Comparison of ENCODE assay signal across 10 mouse cellular contexts in the genomic region with DNA sequence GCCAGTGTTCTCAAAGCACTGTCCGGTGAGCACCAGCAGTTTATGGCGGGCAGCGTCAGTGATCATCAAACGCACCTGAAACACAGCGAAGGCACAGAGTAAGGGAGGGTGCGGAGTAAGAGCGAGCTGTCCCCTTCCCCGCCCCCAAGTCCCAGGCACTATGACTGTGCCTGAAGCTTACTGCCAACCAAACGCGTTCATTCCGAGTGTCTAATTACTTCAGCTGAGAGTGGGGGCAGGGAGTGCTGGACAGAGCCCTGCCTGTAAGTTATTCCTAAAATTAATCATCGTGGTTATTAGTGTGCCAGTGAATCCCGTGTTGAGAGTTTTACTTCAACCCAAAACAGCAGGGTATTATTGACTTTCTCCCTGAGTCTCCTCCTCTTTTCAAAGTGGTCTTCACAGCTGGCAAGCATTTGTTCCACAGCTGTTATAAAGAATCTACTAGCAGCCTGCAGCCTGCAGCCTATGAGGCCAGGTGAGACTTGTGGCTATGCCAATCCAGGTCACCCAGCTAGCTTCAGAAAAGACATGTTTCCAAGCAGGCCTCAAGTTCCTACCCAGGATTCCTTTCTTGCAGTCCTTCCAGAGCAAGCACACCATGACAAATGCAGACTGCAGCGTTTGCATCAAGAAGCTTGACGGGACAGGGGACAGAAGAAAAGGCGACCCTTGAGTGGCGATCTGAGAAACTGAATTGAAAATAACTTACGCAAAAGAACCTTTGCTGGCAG.
DNase-seq lines count a peak whose midpoint lies in the region; ATAC-seq lines count a peak whose summit lies in the region.
"Had no signal": no experiment of that assay in that cellular context is flagged by ENCODE, and none has a peak within 500 bp of the region (broad histone marks: within the 10 kb centered on the region; RNA-seq: fewer than 3 reads in every experiment).

No protein-coding gene starts in this region.

- H3K9me3 ChIP-seq in forebrain, embryonic 16.5 days (ENCODE audit: control insufficient read depth, low read length): no peaks in the 10 kb centered on the region
- H3K9me3 ChIP-seq in limb, embryonic 12.5 days: no peaks in the 10 kb centered on the region
- H3K9me3 ChIP-seq in intestine, embryonic 16.5 days (ENCODE audit: control insufficient read depth, low read length): no peaks in the 10 kb centered on the region

- H3K36me3 ChIP-seq in forebrain, embryonic 16.5 days (ENCODE audit: control insufficient read depth, insufficient read depth): peaks cover 33% of the 10 kb centered on the region
- peaks cover 23% of the 10 kb centered on the region for H3K36me3 ChIP-seq in limb, embryonic 12.5 days
- H3K36me3 ChIP-seq in intestine, embryonic 16.5 days (ENCODE audit: control insufficient read depth, insufficient read depth, low read length): no peaks in the 10 kb centered on the region; the same call in 1 of the 2 replicates

- no peak for ATAC-seq in forebrain, embryonic 16.5 days
- ATAC-seq in limb, embryonic 12.5 days (ENCODE audit: insufficient number of reproducible peaks, insufficient read depth, low FRiP score, low TSS enrichment, low read depth): peak; percentile 58; the same call in 1 of the 2 replicates
- ATAC-seq in intestine, embryonic 16.5 days: no peak

- DNase-seq in 3T3-L1 (ENCODE audit: low read depth, low spot score): peak; percentile 35
- peak; percentile 3 for DNase-seq in adipocyte (ENCODE audit: low spot score)
- DNase-seq in cerebellum, adult 9-11 months: no peak
- no peak for DNase-seq in layer of hippocampus, adult 11-12 months (ENCODE audit: low spot score)
- no peak for DNase-seq in yolk sac, embryonic 10.5 days (ENCODE audit: low spot score)
- DNase-seq: cerebellum, postnatal 25 days; lung, postnatal 10 days had no signal

- peaks cover 57% of the 10 kb centered on the region for H3K4me1 ChIP-seq in forebrain, embryonic 16.5 days (replicated peaks; ENCODE audit: control insufficient read depth, insufficient read depth, low read length)
- peaks cover 32% of the 10 kb centered on the region for H3K4me1 ChIP-seq in limb, embryonic 12.5 days (replicated peaks)
- no peaks in the 10 kb centered on the region; the same call in 1 of the 2 replicates for H3K4me1 ChIP-seq in intestine, embryonic 16.5 days (ENCODE audit: control insufficient read depth, insufficient read depth, low read length)

- peak overlapping the region; percentile 40 for H3K4me2 ChIP-seq in forebrain, embryonic 16.5 days (ENCODE audit: low read length)
- peak overlapping the region; percentile 6; the same call in 1 of the 2 replicates for H3K4me2 ChIP-seq in limb, embryonic 12.5 days
- no peak overlapping the region for H3K4me2 ChIP-seq in intestine, embryonic 16.5 days (ENCODE audit: low read depth, low read length)

- no peaks in the 10 kb centered on the region for H3K27me3 ChIP-seq in forebrain, embryonic 16.5 days (replicated peaks; ENCODE audit: control insufficient read depth, insufficient read depth, low read length)
- no peaks in the 10 kb centered on the region for H3K27me3 ChIP-seq in limb, embryonic 12.5 days
- no peaks in the 10 kb centered on the region for H3K27me3 ChIP-seq in intestine, embryonic 16.5 days (replicated peaks; ENCODE audit: control insufficient read depth, insufficient read depth, low read length)

- WGBS in forebrain, embryonic 16.5 days: 15% methylated on average over 18 of the region's 18 CpGs
- WGBS in limb, embryonic 12.5 days: 44% methylated on average over 18 of the region's 18 CpGs
- WGBS in intestine, embryonic 16.5 days: 65% methylated on average over 18 of the region's 18 CpGs

- no peak overlapping the region for H3K4me3 ChIP-seq in forebrain, embryonic 16.5 days (replicated peaks; ENCODE audit: low read length)
- H3K4me3 ChIP-seq in limb, embryonic 12.5 days (replicated peaks): no peak overlapping the region
- no peak overlapping the region for H3K4me3 ChIP-seq in intestine, embryonic 16.5 days (ENCODE audit: low read length)

- no peak overlapping the region for H3K9ac ChIP-seq in forebrain, embryonic 16.5 days (replicated peaks; ENCODE audit: low read depth, low read length)
- no peak overlapping the region for H3K9ac ChIP-seq in limb, embryonic 12.5 days (replicated peaks)
- no peak overlapping the region for H3K9ac ChIP-seq in intestine, embryonic 16.5 days (ENCODE audit: low read depth, low read length)

- H3K27ac ChIP-seq in forebrain, embryonic 16.5 days (ENCODE audit: low read length): no peak overlapping the region
- peak overlapping the region; percentile 71 for H3K27ac ChIP-seq in limb, embryonic 12.5 days
- H3K27ac ChIP-seq in intestine, embryonic 16.5 days (ENCODE audit: low read length): no peak overlapping the region

Comparison
In these comparisons a context has a peak if more than half of its experiments do, and no peak if none do; other contexts are left out.
1. DNase-seq: peak in 3T3-L1 (single experiment) and adipocyte (single experiment); none in cerebellum, adult 9-11 months (single experiment), layer of hippocampus, adult 11-12 months (single experiment) and yolk sac, embryonic 10.5 days (single experiment).